Mouse (Mus musculus): Measurements from ENCODE around the gene Ddr1.
"Not testable (repeated sequence)": the region's sequence is repeated elsewhere in the genome, so short reads cannot be mapped to it uniquely, and the experiment has no call there.

Gene Ddr1

GRCm38 (mm10) chr17:35704621-35705464, at the start of gene Ddr1:
Gene Ddr1 (minus strand): TSS chr17:35704621.
- DNase-seq: peak; percentile 79 to 83

GRCm38 (mm10) chr17:35753668-35754067, 49.2 kb upstream of the Ddr1 start:
- DNase-seq: no peak

- DNase-seq: peak; percentile 25 to 42
Measured at GRCm38 (mm10) chr17:35752221-35752811, 47.9 kb upstream of the Ddr1 start.

GRCm38 (mm10) chr17:35749685-35750084, 45.3 kb upstream of the Ddr1 start:
- DNase-seq: no peak

GRCm38 (mm10) chr17:35744361-35744760, 39.9 kb upstream of the Ddr1 start:
- DNase-seq: no peak

GRCm38 (mm10) chr17:35742948-35743347, 38.5 kb upstream of the Ddr1 start:
- no peak for DNase-seq

- DNase-seq: no peak
Measured at GRCm38 (mm10) chr17:35741589-35742226, 37.3 kb upstream of the Ddr1 start.

- no peak for DNase-seq
Measured at GRCm38 (mm10) chr17:35740276-35740880, 36.0 kb upstream of the Ddr1 start.

- peak; percentile 86 to 95 for DNase-seq
Measured at GRCm38 (mm10) chr17:35739675-35740074, 35.3 kb upstream of the Ddr1 start.

GRCm38 (mm10) chr17:35737743-35738142, 33.3 kb upstream of the Ddr1 start:
- DNase-seq: peak; percentile 82 to 89

- peak; percentile 65 to 84 for DNase-seq
Measured at GRCm38 (mm10) chr17:35736280-35736960, 32.0 kb upstream of the Ddr1 start.

GRCm38 (mm10) chr17:35734478-35734877, 30.1 kb upstream of the Ddr1 start:
- DNase-seq: no peak

GRCm38 (mm10) chr17:35733398-35733797, 29.0 kb upstream of the Ddr1 start:
- DNase-seq: no peak

- DNase-seq: no peak
Measured at GRCm38 (mm10) chr17:35731431-35732145, 27.2 kb upstream of the Ddr1 start.

- not testable (repeated sequence) for DNase-seq
Measured at GRCm38 (mm10) chr17:35730112-35730511, 25.7 kb upstream of the Ddr1 start.

GRCm38 (mm10) chr17:35728821-35729220, 24.4 kb upstream of the Ddr1 start:
- DNase-seq: peak in 1 of 2 experiments; percentile 39

GRCm38 (mm10) chr17:35727471-35728205, 23.2 kb upstream of the Ddr1 start:
- no peak for DNase-seq

- DNase-seq: no peak
Measured at GRCm38 (mm10) chr17:35727028-35727427, 22.6 kb upstream of the Ddr1 start.

GRCm38 (mm10) chr17:35725286-35726232, 21.1 kb upstream of the Ddr1 start:
- DNase-seq: peak; percentile 97 to 99

- DNase-seq: peak; percentile 76 to 88
Measured at GRCm38 (mm10) chr17:35721676-35722075, 17.3 kb upstream of the Ddr1 start.

Measured in kidney, adult 8-10 months (tissue).